Mouse (Mus musculus) forelimb bud, embryonic 11.5 days (tissue): ENCODE results near the gene Tsc2.

ENCODE experiments used
- DNase-seq: peaks from one replicate; pipeline ENCODE4 v3.0.0-alpha.2; 2012; ENCODE audit warnings: low read depth, low spot score

The Tsc2 gene

GRCm38 (mm10) chr17:24572651-24573245 is 59.7 kb downstream of the Tsc2 start:
- no peak for DNase-seq

GRCm38 (mm10) chr17:24569837-24570236 is 62.6 kb downstream of the Tsc2 start:
- no peak for DNase-seq

DNA sequence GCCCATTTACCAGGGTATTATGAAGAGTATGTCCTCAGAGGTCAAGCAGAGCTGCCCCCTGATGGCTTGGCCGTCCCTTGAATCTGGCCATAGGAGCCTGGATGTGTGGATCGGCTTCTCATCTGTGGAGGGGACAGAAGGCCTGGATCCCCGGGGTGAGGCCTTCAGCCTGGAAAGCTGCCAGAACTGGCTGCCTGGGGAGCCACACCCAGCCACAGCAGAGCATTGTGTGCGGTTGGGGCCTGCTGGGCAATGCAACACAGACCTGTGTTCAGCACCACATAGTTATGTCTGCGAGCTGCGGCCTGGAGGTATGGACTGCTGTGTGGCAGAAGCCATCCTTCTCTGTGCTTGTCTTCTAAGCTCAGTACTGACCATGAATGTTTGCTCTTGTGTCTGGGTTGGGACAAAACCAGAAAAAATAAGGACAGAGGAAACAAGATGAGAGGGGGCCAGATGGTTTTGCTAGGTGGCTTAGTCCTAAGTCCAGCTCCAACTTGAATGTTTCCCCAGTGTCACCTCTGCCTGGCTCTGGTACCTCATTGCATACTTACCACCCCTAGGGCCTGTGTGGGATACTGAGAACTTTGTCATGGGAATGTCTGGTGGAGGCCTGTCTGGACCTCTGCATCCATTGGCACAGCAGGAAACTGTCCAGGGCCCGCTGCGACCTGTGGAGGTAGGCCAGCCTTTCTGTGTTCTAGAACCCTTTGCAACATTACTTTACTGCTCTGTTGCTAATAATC is 65.2 kb downstream of the Tsc2 start:
- DNase-seq, result no peak

DNA sequence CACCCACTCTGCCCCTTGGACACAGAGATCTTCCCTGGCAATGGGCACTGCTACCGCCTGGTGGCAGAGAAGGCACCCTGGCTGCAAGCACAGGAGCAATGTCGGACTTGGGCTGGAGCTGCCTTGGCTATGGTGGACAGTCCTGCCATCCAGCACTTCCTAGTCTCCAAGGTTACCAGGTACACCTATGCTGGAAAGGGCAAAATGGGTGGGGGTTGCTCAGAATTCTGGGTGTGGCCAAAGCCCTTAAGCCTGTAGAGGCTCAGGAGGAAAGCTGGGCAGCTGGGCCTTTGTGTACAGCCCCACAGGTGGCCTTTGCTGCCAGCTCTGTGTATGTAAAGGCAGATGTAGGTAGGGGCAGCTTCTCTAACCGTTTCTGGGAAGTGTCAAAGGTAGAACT is 66.6 kb downstream of the Tsc2 start:
- DNase-seq, result no peak

DNA sequence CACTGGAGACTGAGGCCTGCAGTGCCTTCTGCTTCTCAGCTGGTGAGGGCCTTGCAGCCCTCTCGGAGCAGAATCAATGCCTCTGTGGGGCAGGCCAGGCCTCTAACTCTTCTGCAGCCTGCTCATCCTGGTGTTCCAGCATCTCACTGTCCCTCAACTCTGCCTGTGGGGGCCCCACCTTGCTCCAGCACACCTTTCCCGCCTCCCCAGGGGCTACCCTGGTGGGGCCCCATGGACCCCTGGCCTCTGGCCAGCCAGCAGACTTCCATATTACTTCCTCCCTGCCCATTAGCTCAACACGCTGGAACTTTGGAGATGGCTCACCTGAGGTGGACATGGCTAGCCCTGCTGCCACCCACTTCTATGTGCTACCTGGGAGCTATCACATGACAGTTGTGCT is 67.3 kb downstream of the Tsc2 start:
- DNase-seq, result no peak

GRCm38 (mm10) chr17:24564422-24564821 is 68.0 kb downstream of the Tsc2 start:
- no peak for DNase-seq

GRCm38 (mm10) chr17:24563638-24564037 is 68.8 kb downstream of the Tsc2 start:
- DNase-seq, result no peak

DNA sequence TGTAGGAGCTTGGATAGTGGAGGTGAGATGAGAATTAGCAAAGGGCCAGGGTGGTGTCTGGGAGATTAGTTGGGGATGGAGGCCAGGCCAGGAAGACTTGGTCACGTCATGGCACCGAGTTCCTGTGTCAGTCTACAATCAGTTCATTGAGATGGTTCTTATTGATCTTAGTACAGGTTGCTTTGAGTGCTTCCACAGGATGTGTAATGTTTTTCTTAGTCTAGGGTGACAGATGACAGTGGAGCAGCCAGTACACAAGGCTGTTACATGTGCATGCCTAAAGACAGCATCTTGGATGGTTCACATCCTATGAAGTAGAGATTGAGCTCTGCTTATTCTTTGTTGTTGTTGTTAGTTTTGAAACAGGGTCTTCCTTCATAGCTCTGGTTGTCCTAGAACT is 70.8 kb downstream of the Tsc2 start:
- DNase-seq, result no peak

DNA sequence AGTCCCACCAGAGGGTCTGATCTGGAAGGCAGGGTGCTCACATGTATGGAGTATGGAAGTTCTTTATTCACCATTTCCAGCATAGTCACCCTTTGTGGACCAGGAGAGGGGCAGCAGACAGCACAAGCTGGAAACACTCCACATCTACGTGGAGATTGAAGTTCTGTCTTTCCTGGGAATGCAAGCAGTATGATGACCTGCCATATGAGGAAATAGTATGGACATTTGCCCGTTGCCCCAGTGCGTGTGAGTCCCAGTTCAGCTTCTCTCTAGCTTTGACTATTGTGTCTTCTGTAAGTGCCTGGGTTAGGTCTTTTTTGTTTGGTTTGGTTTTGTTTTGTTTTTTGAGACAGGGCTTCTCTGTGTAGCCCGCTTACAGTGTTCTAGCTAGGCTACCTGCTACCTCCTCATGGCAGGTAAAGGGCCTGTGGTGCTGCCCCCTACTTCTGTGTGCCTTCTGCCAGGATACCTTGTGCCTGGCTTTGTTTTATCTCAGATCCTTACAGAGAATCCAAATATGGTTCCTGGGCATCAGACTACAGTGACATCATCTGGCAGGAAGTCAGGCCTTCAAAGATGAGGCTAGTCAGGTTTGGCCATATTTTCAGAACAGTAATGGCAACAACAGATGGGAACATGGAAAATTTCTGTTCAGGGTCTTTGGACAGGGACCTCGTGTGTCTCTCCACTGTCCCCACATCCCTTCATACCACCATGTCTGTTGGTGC is 72.0 kb downstream of the Tsc2 start:
- no peak for DNase-seq

- peak; percentile 29 for DNase-seq
Measured at GRCm38 (mm10) chr17:24559146-24559545, 73.3 kb downstream of the Tsc2 start.

- DNase-seq, result no peak
Measured at GRCm38 (mm10) chr17:24558600-24559099, 73.8 kb downstream of the Tsc2 start.

DNA sequence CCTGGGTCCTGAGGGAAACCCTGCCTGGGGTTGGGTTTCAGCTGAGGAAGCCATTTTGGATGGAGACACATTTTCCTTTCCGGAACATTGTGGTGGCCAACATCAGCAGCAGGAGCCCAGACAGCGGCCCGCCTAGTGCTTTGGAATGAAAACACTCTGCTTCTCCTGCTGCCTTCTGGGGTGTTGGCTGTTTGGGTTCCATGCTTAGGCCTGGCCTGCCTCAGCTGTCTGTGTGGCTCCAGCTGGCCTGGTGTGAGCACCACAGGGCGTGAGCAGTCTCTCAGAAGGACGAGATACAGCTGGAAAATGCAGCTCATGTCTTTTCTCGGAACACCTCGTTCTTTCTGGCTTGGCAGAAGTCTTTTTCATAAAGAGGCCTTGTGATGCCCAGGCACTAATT is 75.3 kb downstream of the Tsc2 start:
- no peak for DNase-seq

GRCm38 (mm10) chr17:24551050-24551444 is 81.4 kb downstream of the Tsc2 start:
- no peak for DNase-seq

- peak; percentile 56 for DNase-seq
Measured at GRCm38 (mm10) chr17:24550416-24551049, 81.9 kb downstream of the Tsc2 start.

DNA sequence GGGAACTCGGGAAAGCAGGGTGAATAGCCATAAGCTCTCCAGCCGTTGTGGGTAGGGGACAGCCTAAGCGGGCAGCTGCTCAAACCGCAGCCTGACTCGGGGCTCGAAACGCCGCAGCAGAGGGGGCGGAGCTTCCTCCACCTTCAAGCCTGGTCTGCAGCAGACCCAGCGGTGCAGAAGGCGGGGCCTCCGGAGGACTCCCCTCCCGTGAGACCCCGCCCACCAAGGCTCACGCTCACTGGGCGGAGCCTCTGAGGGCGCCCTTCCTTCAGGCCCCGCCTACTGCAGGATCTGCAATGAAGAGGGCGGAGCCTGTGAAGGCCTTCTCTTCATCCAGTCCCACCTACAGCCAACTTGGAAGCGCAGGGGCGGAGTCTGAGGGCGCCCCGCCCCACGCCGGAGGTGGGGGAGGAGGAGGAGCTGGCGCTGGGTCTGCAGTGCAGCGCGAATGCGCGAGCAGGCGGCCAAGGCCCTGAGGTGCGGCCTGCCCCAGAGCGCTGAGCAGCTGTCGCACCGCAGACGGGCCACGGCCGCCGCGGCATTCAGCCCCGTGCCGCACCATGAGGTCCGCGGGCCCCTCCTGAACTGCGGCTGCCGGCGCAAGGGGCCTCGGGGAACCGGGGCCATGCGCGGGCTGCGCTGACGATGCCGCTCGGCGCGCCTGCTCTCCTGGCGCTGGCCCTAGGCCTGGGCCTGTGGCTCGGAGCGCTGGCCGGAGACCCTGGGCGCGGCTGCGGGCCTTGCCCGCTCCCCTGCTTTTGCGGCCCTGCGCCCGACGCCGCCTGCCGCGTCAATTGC is 82.6 kb downstream of the Tsc2 start, which contains the start of gene Pkd1:
TSS of gene Pkd1 (plus strand) at position 217 of the 798 bp plus-strand sequence.
- peak; percentile 100 for DNase-seq

DNA sequence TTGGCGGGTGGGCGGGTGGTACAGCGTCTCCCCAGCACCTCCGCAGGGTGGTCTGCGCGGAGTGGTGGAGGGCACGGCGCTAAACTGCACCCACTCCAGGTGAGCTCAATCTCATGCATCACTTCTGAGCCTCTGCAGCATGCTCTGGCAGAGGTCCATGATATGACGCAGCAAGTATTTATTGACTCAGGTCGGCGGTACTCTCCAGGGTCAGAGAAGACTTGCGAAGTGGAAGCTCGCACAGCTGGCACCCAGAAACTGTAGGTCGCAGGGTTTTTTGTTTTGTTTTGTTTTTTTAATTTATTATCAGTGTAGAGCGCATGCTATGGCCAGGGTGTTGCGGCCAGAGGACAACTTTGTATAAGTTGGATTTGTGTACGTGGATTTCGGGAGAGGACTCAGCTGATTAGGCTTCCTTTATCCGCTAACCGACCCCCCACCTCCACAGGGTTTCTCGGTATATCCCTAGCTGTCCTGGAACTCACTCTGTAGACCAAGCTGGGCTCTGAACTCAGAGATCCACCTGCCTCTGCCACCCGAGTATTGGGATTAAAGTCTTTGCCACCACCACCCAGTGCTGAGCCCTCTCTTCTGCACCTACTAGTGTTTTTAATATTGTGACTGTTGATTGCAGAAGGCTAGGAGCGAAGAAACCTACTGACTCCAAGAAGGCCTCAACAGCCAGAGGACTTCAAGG is 83.4 kb downstream of the Tsc2 start:
- DNase-seq, result no peak

- DNase-seq, result no peak
Measured at GRCm38 (mm10) chr17:24548435-24548834, 84.0 kb downstream of the Tsc2 start.

GRCm38 (mm10) chr17:24546234-24546633 is 86.2 kb downstream of the Tsc2 start:
- no peak for DNase-seq
